Mouse (Mus musculus) spleen, postnatal 4 days (tissue): ENCODE measurements around the gene Ern1.
"Not testable (repeated sequence)": the region's sequence is repeated elsewhere in the genome, so short reads cannot be mapped to it uniquely, and the experiment has no call there.

ENCODE experiments used
- DNase-seq, 2 experiments: peaks; one replicate each; pipeline ENCODE4 v3.0.0; 2022; ENCODE audit warnings: low spot score in 2 of 2

Gene Ern1

GRCm38 (mm10) chr11:106481651-106482050 lies 6.0 kb downstream of the Ern1 start:
- no peak for DNase-seq

GRCm38 (mm10) chr11:106480530-106480885 lies 7.1 kb downstream of the Ern1 start:
- DNase-seq: no peak

GRCm38 (mm10) chr11:106479619-106480529 lies 7.8 kb downstream of the Ern1 start:
- DNase-seq: no peak

- no peak for DNase-seq
Observed at GRCm38 (mm10) chr11:106478745-106479144, 8.9 kb downstream of the Ern1 start.

GRCm38 (mm10) chr11:106477505-106478160 lies 10.0 kb downstream of the Ern1 start:
- DNase-seq: no peak

- no peak for DNase-seq
Observed at GRCm38 (mm10) chr11:106475309-106475708, 12.3 kb downstream of the Ern1 start.

GRCm38 (mm10) chr11:106471629-106472028 lies 16.0 kb downstream of the Ern1 start:
- no peak for DNase-seq

GRCm38 (mm10) chr11:106468509-106468908 lies 19.1 kb downstream of the Ern1 start:
- DNase-seq: no peak

- no peak for DNase-seq
Observed at GRCm38 (mm10) chr11:106465932-106466331, 21.7 kb downstream of the Ern1 start.

- no peak for DNase-seq
Observed at GRCm38 (mm10) chr11:106465545-106465903, 22.1 kb downstream of the Ern1 start.

- DNase-seq: no peak
Observed at GRCm38 (mm10) chr11:106464681-106465544, 22.7 kb downstream of the Ern1 start.

- no peak for DNase-seq
Observed at GRCm38 (mm10) chr11:106463845-106464244, 23.8 kb downstream of the Ern1 start.

GRCm38 (mm10) chr11:106462309-106462708 lies 25.3 kb downstream of the Ern1 start:
- no peak for DNase-seq

- no peak for DNase-seq
Observed at GRCm38 (mm10) chr11:106461145-106461932, 26.3 kb downstream of the Ern1 start.

GRCm38 (mm10) chr11:106460671-106461070 lies 27.0 kb downstream of the Ern1 start:
- no peak for DNase-seq

- no peak for DNase-seq
Observed at GRCm38 (mm10) chr11:106458540-106458939, 29.1 kb downstream of the Ern1 start.

GRCm38 (mm10) chr11:106443646-106444045 lies 44.0 kb downstream of the Ern1 start:
- DNase-seq: no peak

- DNase-seq: not testable (repeated sequence)
Observed at GRCm38 (mm10) chr11:106442564-106442963, 45.1 kb downstream of the Ern1 start.

GRCm38 (mm10) chr11:106440318-106440717 lies 47.3 kb downstream of the Ern1 start:
- no peak for DNase-seq

- no peak for DNase-seq
Observed at GRCm38 (mm10) chr11:106439355-106439754, 48.3 kb downstream of the Ern1 start.

- DNase-seq: no peak
Observed at GRCm38 (mm10) chr11:106438524-106439177, 49.0 kb downstream of the Ern1 start.
